Mouse (Mus musculus): ENCODE results near the gene Macf1. TPM values are rescaled to one million over a fixed set of nuclear protein-coding genes. Genes with fewer than 3 reads are reported as not detected.
A peak's percentile ranks its signal among the peaks of the same experiment; 100 is the strongest.
"Not testable (repeated sequence)": the region's sequence is repeated elsewhere in the genome, so short reads cannot be mapped to it uniquely, and the experiment has no call there.

Gene Macf1
- total RNA-seq, 2 experiments from 2014 or later = 209 TPM

- DNase-seq (ENCODE audit: low spot score in 2 of 2) = no peak
These were observed 309.7 kb downstream of the Macf1 start for GRCm38 (mm10) chr4:123374316-123375008.

- DNase-seq (ENCODE audit: low spot score in 2 of 2) = no peak
These were observed 320.6 kb downstream of the Macf1 start for GRCm38 (mm10) chr4:123363555-123363954.

DNA sequence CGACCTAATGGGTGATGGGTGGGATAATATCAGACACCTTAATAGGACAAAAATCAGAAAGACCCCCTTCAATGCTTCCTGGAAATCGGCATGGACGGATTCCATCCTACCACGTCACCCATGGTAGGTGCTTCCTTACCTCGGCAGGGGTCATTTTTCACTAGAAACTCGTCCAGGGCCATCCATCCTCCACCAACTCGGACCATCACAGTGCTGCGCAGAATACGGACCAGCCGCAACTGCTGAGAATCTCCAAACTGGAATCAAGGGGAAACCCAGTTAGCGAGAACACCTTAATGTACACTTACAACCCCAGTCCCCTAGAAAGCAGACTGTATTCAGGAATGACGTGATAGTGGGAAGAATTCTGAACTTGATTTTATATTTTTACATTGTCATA, 323.4 kb downstream of the Macf1 start:
- no peak for DNase-seq (ENCODE audit: low spot score in 2 of 2)

GRCm38 (mm10) chr4:123358613-123359012, 325.5 kb downstream of the Macf1 start:
- no peak for DNase-seq (ENCODE audit: low spot score in 2 of 2)

DNA sequence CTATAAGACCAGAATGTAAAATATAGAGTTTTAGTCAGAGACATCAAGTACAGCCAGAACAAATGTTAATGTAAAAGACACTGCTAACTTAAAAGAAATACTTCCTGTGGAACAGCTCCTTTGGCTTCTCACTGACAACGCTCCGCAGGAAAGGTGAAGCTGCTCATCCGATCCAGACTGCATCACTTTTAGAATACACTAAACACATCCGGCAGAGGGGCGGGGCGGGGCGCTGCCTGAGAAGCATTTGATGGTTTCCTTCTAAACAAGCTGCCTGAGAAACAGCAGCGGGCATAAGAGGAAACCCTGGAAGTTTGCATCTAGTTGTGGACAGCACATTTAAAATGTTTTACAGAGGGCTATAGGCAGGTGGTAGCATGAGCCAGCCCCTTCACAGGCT, 328.2 kb downstream of the Macf1 start:
- no peak for DNase-seq (ENCODE audit: low spot score in 2 of 2)

DNA sequence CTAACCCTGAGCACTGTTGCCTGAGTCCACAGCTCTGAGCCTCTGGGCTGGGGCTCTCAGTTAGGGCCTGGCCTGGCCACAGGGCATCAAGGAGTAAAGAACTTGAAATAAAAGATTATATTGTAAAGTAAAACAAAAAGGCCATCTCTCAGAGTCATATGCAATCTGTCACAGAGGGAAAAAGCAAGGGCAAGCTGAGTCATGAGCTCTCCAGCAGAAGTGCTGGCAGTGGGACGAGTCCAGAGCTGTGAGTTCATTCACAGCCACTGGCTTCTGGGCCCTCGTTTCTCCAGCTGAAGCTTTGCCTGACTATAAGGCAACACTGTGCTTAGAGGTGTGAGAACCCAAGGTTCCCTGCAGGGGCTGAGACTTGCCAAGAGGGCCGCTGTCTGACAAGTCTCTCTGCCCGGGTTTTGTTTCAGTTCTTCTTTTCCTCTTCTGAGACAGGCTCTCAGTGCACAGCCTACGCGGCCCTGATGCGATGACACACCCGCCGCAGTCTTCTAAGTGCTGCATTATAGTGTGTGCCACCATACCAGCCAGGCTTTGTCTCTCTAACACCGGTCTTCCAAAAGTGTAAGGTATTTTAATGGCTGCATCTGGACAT, 330.8 kb downstream of the Macf1 start:
- DNase-seq (ENCODE audit: low spot score in 2 of 2) = no peak

- DNase-seq (ENCODE audit: low spot score in 2 of 2) = no peak
These were observed 340.7 kb downstream of the Macf1 start for GRCm38 (mm10) chr4:123343471-123343789.

GRCm38 (mm10) chr4:123342642-123343470, 341.3 kb downstream of the Macf1 start, which contains the start of gene Bmp8a:
TSS of gene Bmp8a (minus strand) at chr4:123343252.
- DNase-seq (ENCODE audit: low spot score in 2 of 2) = peak; percentile 47 to 61

DNA sequence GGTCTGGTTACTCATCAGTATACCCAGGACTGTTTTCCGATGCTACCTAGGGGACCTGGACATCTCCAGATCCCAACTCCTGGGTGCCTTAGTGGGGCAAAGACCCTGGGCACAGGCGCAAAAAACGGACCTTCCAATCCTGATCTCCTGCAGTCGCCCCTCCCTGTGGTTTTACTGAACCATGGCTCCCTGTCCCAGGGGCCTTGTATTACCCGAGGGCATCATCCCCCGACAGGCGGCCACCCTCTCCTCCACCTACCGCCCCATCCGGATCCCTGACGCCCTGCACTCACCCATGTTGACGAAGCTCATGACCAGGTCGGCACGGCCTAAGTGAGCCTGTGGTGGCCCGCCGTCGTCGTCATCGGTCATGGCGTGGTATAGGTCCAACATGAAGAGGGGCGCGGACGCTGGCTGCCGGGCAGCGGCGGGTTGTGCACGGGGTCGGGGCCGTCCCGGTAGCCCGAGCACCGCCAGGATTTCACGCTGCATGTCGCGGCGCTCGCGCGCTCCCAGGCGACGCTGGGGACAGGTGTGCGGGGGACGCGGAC, 342.0 kb downstream of the Macf1 start:
- no peak for DNase-seq (ENCODE audit: low spot score in 2 of 2)

DNA sequence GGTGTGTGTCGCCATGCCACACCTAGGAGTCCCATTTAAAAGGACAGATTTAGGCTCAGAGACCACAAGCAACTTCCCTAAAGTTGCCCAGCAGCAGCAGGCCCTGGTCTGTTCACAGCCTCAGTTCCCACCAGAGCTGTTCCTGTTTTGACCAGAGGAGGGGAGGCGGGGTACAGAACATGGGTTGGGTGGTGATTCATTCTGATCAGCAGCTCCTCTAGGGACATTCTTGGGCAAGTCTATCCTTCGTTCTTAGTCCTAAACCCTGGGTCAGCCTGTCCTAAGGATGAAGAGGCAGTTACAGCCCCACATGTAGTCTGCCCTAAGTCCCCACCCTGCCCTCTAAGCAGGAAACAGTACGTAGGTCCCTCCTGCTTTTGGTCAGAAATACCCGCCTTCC, 343.9 kb downstream of the Macf1 start:
- no peak for DNase-seq (ENCODE audit: low spot score in 2 of 2)

- no peak for DNase-seq (ENCODE audit: low spot score in 2 of 2)
These were observed 346.5 kb downstream of the Macf1 start for GRCm38 (mm10) chr4:123337693-123338092.

- DNase-seq (ENCODE audit: low spot score in 2 of 2) = no peak
These were observed 348.2 kb downstream of the Macf1 start for GRCm38 (mm10) chr4:123335796-123336585.

GRCm38 (mm10) chr4:123335244-123335643, 348.9 kb downstream of the Macf1 start:
- not testable (repeated sequence) for DNase-seq (ENCODE audit: low spot score in 2 of 2)

GRCm38 (mm10) chr4:123334177-123334576, 350.0 kb downstream of the Macf1 start:
- DNase-seq (ENCODE audit: low spot score in 2 of 2) = no peak

DNA sequence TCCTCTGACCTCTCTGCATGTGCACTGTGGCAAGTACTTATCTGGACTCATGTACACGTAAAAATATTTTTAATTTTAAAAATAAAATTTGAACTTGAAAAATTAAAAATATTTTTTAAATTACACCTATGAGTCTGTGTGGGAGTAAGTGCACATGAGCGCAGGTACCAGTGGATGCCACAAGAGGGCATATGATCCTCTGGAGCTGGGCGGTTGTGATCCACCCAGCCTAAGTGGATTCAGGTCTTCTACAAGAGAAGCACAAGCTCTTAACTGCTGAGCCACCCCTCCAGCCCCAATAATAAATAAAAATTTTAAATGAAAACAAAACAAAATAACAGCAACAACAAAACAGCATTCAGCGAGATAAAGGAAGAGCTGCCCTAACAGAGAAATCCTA, 351.0 kb downstream of the Macf1 start:
- DNase-seq (ENCODE audit: low spot score in 2 of 2) = no peak

- DNase-seq (ENCODE audit: low spot score in 2 of 2) = not testable (repeated sequence)
These were observed 352.2 kb downstream of the Macf1 start for GRCm38 (mm10) chr4:123331961-123332360.

GRCm38 (mm10) chr4:123331326-123331725, 352.8 kb downstream of the Macf1 start:
- no peak for DNase-seq (ENCODE audit: low spot score in 2 of 2)

- no peak for DNase-seq (ENCODE audit: low spot score in 2 of 2)
These were observed 355.2 kb downstream of the Macf1 start for GRCm38 (mm10) chr4:123328946-123329345.

- no peak for DNase-seq (ENCODE audit: low spot score in 2 of 2)
These were observed 356.5 kb downstream of the Macf1 start for GRCm38 (mm10) chr4:123327630-123328029.

DNA sequence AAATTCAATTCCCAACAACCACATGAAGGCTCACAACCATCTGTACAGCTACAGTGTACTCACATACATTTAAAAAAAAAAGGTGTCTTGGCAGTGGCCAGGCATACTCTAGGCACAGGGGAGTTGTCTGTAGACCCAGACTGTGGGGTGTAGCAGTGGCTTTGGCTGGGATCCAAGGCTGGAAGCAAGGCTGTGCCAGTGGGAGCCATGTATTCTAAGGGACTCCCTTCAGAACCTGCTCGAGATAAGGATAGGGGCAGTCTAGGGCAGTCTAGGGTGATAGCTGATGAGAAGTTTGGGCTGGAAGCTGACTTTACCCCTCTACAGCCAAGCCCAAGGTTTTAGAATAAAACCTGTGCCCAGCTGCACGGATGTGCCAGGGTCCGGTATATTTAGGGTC, 358.1 kb downstream of the Macf1 start:
- DNase-seq (ENCODE audit: low spot score in 2 of 2) = no peak

GRCm38 (mm10) chr4:123323534-123323933, 360.6 kb downstream of the Macf1 start, which contains the start of gene Oxct2a:
TSS of gene Oxct2a (minus strand) at chr4:123323634.
- no peak for DNase-seq (ENCODE audit: low spot score in 2 of 2)
